Mouse (Mus musculus): Measurements from ENCODE around the gene Ell3. TPM values are rescaled to one million over a fixed set of nuclear protein-coding genes. Genes with fewer than 3 reads are reported as not detected.

Ell3 gene
- polyA plus RNA-seq, 1 experiment from 2014 or later, result 1.4 TPM

DNA sequence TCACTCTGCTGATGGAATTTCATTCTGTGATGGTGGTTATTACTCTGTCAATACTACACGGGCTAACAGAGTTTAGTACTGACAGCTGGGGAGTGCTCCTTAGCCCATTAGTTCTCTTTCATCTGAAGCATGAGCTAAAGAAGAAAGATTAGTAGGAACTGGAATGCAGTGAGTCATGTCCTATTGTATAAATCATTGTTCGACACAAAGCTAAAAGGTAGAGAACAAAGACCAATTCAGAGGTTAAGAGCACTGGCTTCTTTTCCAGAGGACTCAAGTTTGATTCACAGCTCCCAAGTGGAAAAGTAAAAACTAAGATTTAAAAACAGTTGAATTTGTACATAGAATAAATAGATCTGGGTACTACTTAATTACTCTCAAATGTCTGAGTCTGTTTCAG is 16.0 kb upstream of the Ell3 start:
- no peaks in the 10 kb centered on the region for H3K9me3 ChIP-seq (replicated peaks)
- no peaks in the 10 kb centered on the region for H3K27me3 ChIP-seq (replicated peaks)
- no peak overlapping the region for H3K4me2 ChIP-seq
- ATAC-seq, result no peak
- H3K4me1 ChIP-seq, result peaks cover 24% of the 10 kb centered on the region
- 74% methylated on average over 2 of the region's 2 CpGs for WGBS (ENCODE audit: insufficient replicate concordance)
- H3K27ac ChIP-seq, result no peak overlapping the region
- H3K36me3 ChIP-seq, result peaks cover 35% of the 10 kb centered on the region
- no peak overlapping the region for H3K9ac ChIP-seq
- H3K4me3 ChIP-seq, result no peak overlapping the region

DNA sequence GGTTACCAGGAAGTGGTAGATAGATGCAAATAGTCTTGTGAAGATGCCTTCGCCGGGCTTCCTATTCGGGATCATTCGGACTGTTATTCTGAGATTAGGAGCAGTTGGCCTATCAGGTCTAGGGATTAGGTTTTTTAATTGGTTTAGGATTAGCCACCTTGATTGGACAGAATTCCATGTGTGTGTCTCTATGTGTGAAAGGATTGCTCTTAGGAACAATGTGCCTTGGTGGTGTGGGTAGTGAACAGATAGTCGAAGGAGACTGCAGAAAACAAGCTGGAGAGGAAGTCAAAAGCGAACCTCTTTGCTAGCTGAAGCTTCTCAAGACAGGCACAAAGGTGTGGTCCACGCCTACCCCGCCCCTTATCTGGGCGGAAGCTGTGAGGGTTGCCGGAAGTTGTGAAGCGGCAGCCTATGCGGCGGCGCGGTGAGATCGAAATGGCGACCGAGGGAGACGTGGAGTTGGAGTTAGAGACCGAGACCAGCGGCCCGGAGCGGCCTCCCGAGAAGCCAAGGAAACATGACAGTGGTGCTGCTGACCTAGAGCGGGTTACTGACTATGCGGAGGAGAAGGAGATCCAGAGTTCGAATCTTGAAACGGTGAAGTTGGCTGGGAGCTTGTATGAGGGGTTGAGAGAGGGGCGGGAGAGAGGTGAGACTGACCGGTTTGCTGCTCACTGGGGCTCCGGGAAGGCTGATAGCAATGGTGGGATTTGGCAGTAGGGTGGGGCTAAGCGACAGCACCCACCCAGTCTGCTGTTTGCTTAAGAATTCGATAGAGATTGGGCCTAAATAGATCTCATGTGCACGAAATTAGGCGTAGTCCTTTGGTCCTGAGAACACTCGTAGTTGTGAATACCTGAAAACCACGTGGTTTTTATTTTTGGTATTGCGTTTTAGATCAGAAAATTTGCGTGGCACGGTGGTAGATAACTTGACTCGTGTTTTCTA is 12.9 kb upstream of the Ell3 start, which contains the start of gene Serinc4:
Gene Serinc4 (minus strand): TSS at position 90 of the 951 bp plus-strand sequence.
- Histone ChIP-seq H3K9me3 (replicated peaks) (no peaks in the 10 kb centered on the region), H3K27me3 (replicated peaks) (no peaks in the 10 kb centered on the region), H3K4me2 (peak within 1 kb of the TSS; percentile 80), H3K4me1 (peaks cover 31% of the 10 kb centered on the region), H3K4me3 (peak within 1 kb of the TSS; percentile 75), H3K27ac (peak within 1 kb of the TSS; percentile 87), H3K36me3 (peaks cover 62% of the 10 kb centered on the region), H3K9ac (peak within 1 kb of the TSS; percentile 78)
- 4% methylated on average over 41 of the region's 41 CpGs for WGBS (ENCODE audit: insufficient replicate concordance)
- ATAC-seq, result peak; percentile 96

DNA sequence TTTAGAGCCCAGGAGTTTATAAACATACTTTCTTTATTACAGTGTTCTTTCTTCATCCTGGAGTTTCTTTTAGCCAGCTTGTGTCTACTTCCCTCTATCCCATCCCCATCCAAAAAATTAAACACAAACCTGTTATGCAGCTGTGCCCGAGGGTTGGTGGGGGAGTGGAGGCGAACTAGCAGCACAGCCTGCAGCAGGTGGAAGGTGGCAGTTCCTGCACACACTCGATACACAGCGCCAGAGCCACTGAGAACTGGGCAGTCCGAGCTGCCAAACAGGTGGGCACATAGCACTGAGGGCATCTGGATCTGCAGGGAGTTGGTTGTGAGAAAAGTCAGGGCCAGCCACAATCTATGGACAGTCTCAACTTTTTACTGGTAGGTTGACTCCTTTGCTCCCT is 11.5 kb upstream of the Ell3 start:
- no peak for ATAC-seq
- H3K4me3 ChIP-seq, result no peak overlapping the region
- no peaks in the 10 kb centered on the region for H3K27me3 ChIP-seq (replicated peaks)
- WGBS (ENCODE audit: insufficient replicate concordance), result 70% methylated on average over 5 of the region's 5 CpGs
- H3K27ac ChIP-seq, result 0 out of 2 replicates have a peak overlapping the region, but pooled peaks have one; percentile 30
- peaks cover 41% of the 10 kb centered on the region for H3K4me1 ChIP-seq
- no peaks in the 10 kb centered on the region for H3K9me3 ChIP-seq (replicated peaks)
- H3K4me2 ChIP-seq, result no peak overlapping the region
- peaks cover 63% of the 10 kb centered on the region for H3K36me3 ChIP-seq
- no peak overlapping the region for H3K9ac ChIP-seq

DNA sequence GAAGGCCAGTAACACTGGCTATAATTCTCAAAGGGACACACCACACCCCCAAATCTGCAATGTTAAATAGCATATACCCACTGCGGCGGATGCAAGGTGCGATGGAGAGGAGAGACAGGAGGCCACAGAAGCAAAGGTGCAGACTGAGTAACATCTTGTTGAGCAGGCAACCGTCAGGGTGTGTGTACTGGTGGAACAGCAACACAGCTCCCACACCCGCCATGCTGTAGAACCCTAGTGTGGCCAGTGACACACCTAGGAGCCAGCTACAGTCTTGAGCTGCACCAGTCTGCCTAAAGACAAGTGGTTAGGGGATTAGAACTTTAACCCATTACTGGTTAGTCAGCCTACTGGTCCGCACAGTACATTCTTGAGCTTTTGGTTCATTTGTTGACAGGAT is 9.8 kb upstream of the Ell3 start:
- 72% methylated on average over 6 of the region's 6 CpGs for WGBS (ENCODE audit: insufficient replicate concordance)
- H3K27ac ChIP-seq, result 0 out of 2 replicates have a peak overlapping the region, but pooled peaks have one; percentile 12

DNA sequence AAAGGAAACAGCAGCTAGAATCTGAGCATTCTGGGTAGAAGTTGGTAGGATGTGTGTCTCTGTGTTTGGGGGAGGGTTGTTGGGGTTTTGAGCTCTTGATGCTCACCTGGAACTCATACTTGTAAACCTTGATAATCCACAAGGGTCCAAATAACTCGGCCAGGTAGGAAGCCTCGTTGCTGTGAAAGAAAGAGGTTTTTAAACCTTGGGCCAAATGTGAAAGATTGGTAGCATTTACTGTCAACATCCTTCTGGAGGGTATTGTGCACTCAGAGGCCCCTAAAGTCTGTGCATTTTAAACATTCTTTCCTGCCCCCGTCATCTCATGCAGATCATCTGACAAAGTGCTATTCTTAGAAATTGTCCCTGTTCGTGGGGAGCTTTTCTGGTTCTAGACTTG is 8.9 kb upstream of the Ell3 start, which contains the start of gene Hypk:
Gene Hypk (plus strand): TSS at position 301 of the 400 bp plus-strand sequence.
- H3K36me3 ChIP-seq, result peaks cover 40% of the 10 kb centered on the region
- H3K4me1 ChIP-seq, result peaks cover 49% of the 10 kb centered on the region
- no peak within 1 kb of the TSS for H3K9ac ChIP-seq
- ATAC-seq, result no peak
- WGBS (ENCODE audit: insufficient replicate concordance), result 75% methylated on average over 4 of the region's 4 CpGs
- H3K9me3 ChIP-seq (replicated peaks), result no peaks in the 10 kb centered on the region
- 0 out of 2 replicates have a peak within 1 kb of the TSS, but pooled peaks have one; percentile 12 for H3K27ac ChIP-seq
- no peak within 1 kb of the TSS for H3K4me3 ChIP-seq
- no peak within 1 kb of the TSS for H3K4me2 ChIP-seq
- H3K27me3 ChIP-seq (replicated peaks), result no peaks in the 10 kb centered on the region

More for the DNA sequence above, 9.8 kb upstream of the Ell3 start:
- Histone ChIP-seq H3K4me2 (no peak overlapping the region), H3K27me3 (replicated peaks) (no peaks in the 10 kb centered on the region), H3K9me3 (replicated peaks) (no peaks in the 10 kb centered on the region), H3K9ac (no peak overlapping the region), H3K4me3 (no peak overlapping the region), H3K4me1 (peaks cover 48% of the 10 kb centered on the region), H3K36me3 (peaks cover 47% of the 10 kb centered on the region)
- ATAC-seq, result no peak

DNA sequence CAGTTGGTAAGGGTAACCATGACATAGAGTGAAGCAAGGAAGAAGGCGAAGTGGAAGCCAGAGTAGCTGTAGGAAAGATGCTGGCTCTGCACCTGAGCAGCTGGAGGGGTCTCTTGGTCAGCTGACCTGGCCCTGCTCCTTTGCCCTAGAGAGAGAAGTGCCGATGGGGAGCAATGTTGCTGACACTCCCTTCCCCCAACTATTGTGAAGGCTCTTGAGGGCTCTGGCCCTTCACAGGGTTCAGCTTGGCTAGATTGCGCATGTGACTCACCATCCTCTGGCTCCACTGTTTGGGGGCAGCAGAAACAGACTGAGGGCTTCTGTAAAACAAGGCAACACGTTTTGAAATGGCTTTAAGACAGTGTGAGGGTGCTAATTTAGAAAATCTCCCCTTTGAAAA is 8.3 kb upstream of the Ell3 start:
- Histone ChIP-seq H3K4me3 (no peak overlapping the region), H3K9me3 (replicated peaks) (no peaks in the 10 kb centered on the region), H3K4me2 (no peak overlapping the region), H3K36me3 (peaks cover 40% of the 10 kb centered on the region), H3K9ac (no peak overlapping the region), H3K27ac (no peak overlapping the region), H3K4me1 (peaks cover 51% of the 10 kb centered on the region), H3K27me3 (replicated peaks) (no peaks in the 10 kb centered on the region)
- 70% methylated on average over 4 of the region's 4 CpGs for WGBS (ENCODE audit: insufficient replicate concordance)
- no peak for ATAC-seq

DNA sequence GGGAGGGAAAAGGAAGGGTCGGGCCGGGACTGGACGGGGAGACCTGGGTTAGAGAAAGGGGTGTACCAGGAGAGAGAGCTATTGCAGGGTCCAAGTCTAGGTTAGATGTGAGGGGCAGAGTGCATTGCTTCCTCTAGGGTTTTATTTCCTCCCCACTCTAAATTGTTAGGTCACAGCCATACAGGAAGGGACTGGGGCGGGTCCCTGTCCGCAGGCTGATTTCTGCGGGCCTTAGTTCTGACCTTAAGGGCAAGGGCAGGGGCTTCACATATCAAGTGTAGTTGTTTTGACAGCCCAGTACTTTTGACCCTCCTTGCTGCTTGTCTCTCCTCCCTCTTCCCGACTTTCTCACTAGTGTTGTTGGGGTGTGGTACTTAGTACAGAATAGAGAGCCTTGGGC is 6.0 kb upstream of the Ell3 start:
- peak overlapping the region; percentile 88 for H3K27ac ChIP-seq
- no peaks in the 10 kb centered on the region for H3K27me3 ChIP-seq (replicated peaks)
- H3K36me3 ChIP-seq, result peaks cover 36% of the 10 kb centered on the region
- H3K4me2 ChIP-seq, result peak overlapping the region; percentile 93
- no peak for ATAC-seq
- peaks cover 41% of the 10 kb centered on the region for H3K4me1 ChIP-seq
- no peaks in the 10 kb centered on the region for H3K9me3 ChIP-seq (replicated peaks)
- WGBS (ENCODE audit: insufficient replicate concordance), result 0% methylated on average over 7 of the region's 7 CpGs
- peak overlapping the region; percentile 98 for H3K4me3 ChIP-seq
- peak overlapping the region; percentile 99 for H3K9ac ChIP-seq

DNA sequence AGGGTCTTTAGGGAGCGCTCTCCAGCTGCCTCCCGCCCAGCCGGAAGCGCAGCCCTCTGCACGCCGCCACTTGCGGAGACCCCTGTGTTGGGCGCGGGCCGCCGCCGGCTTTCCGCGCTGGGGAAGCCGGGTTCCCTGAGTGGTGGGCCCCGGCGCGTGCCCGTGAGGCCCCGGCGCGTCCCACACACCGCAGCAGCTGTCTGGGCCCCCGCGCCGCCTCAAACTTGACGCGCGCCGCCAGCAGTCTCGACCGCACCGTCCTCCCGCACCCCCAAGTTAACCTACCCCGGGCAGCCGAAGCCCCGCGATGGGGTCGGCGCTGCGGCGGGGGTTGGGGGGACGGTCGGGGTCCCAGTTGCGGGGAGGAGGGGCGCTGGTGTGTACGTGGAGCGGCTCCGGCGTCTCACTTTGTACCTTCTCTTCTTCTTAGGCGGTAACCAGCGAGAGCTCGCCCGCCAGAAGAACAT is 5.5 kb upstream of the Ell3 start:
- ATAC-seq, result peak; percentile 13

DNA sequence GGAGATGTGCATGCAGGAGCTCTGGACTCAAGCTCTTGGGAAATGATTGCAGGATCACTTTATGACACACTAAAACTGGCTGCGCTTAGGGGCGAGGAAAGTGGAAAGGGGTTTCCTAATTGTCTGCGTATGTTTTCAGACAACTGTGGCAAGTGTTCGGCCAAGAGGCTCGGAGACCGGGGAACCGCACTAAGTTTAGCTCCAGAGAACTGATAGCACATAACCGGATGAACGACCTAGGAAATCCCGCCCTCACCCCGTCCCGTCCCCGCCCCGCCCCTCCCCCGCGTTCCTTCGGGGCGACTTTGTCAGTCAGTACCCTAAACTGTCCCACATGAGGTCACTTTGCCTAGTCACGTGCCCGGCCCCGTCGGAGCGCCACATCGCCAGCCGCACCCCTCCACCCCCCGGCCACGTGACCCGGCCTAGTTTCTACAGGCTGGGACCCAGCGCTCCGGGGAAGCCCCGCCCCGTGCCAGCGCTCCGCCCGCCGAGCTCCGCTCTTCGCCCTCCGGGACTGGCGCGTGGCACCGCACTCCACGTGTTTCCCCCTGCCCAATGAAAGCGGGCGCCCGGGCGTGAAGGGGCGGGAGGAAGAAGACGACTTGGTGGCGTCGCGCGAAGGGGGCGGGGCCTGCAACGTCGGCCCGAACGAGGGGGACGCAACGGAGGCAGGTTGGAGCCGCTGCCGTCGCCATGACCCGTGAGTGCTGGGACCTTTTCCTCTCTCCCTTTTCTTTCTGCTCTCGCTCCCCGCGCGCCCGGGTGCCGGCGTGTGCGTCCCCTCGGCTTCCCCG is 4.9 kb upstream of the Ell3 start, which contains the start of gene Serf2:
Gene Serf2 (plus strand): TSS at position 457 of the 797 bp plus-strand sequence.
- peak within 1 kb of the TSS; percentile 99 for H3K9ac ChIP-seq
- no peaks in the 10 kb centered on the region for H3K9me3 ChIP-seq (replicated peaks)
- H3K4me1 ChIP-seq, result peaks cover 41% of the 10 kb centered on the region
- peaks cover 5% of the 10 kb centered on the region; the same call in 1 of the 2 replicates for H3K27me3 ChIP-seq (replicated peaks)
- peak within 1 kb of the TSS; percentile 88 for H3K27ac ChIP-seq
- WGBS (ENCODE audit: insufficient replicate concordance), result 3% methylated on average over 72 of the region's 74 CpGs
- peak within 1 kb of the TSS; percentile 93 for H3K4me2 ChIP-seq
- peak; percentile 97 for ATAC-seq
- peak within 1 kb of the TSS; percentile 98 for H3K4me3 ChIP-seq
- peaks cover 28% of the 10 kb centered on the region for H3K36me3 ChIP-seq

More for the DNA sequence above, 5.5 kb upstream of the Ell3 start:
- Histone ChIP-seq H3K4me1 (peaks cover 41% of the 10 kb centered on the region), H3K27me3 (replicated peaks) (no peaks in the 10 kb centered on the region), H3K9me3 (replicated peaks) (no peaks in the 10 kb centered on the region), H3K4me2 (peak overlapping the region; percentile 93), H3K36me3 (peaks cover 32% of the 10 kb centered on the region), H3K27ac (peak overlapping the region; percentile 88), H3K4me3 (peak overlapping the region; percentile 98), H3K9ac (peak overlapping the region; percentile 99)
- under 1% methylated on average over 54 of the region's 54 CpGs for WGBS (ENCODE audit: insufficient replicate concordance)

DNA sequence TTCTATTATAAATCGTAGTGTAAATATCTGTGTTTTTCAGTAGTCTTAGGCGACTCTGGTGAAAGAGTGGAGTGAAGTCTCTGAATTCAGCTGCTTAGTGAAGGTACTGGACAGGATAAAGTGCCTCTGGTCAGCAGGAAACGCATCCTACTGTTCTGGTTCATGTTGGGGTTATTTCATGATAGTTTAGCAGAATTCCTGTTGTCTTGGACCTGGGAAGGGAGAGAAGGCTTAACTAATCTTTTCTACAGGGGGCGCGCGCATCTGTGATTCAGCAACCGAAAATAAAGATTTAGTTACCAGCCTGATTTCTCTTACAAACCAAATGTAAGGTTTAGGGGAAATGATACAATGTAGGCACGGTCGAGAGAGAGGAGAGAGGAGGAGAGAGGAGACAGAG is 4.1 kb upstream of the Ell3 start:
- Histone ChIP-seq H3K9me3 (replicated peaks) (no peaks in the 10 kb centered on the region), H3K27me3 (replicated peaks) (peaks cover 11% of the 10 kb centered on the region; the same call in 1 of the 2 replicates), H3K4me3 (peak overlapping the region; percentile 98), H3K4me2 (peak overlapping the region; percentile 93), H3K27ac (peak overlapping the region; percentile 88), H3K36me3 (peaks cover 20% of the 10 kb centered on the region), H3K4me1 (peaks cover 44% of the 10 kb centered on the region), H3K9ac (peak overlapping the region; percentile 69)
- 18% methylated on average over 9 of the region's 9 CpGs for WGBS (ENCODE audit: insufficient replicate concordance)
- ATAC-seq, result no peak

DNA sequence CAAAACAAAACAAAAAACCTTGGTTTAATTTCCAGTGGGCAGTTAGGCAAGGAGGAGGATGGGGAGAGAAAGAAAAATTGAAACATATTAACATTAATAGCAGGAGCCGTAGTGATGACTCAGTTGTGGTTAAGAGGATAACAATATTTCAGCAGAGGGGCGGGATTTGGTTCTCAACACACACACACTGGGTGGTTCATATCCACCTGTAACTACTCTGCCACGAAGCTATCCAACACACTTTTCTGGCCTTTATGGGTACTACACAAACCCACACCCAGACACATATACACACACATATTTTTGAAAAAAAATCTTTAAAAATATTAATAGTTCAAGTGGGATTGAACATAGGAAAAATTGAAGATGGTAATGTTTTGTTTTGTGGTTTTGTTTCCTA is 2.9 kb upstream of the Ell3 start:
- Histone ChIP-seq H3K9ac (no peak overlapping the region), H3K27ac (no peak overlapping the region), H3K4me3 (no peak overlapping the region), H3K36me3 (peaks cover 9% of the 10 kb centered on the region), H3K27me3 (replicated peaks) (peaks cover 18% of the 10 kb centered on the region), H3K4me1 (peaks cover 48% of the 10 kb centered on the region), H3K9me3 (replicated peaks) (no peaks in the 10 kb centered on the region), H3K4me2 (no peak overlapping the region)
- no peak for ATAC-seq
- WGBS (ENCODE audit: insufficient replicate concordance), result 44% methylated on average over 3 of the region's 3 CpGs
